In genomic region chr13:41358480-41359180, GRCm38 (mm10) we compare ENCODE assay signal across 8 mouse cellular contexts.
DNase-seq lines count a peak whose midpoint lies in the region; ATAC-seq and TF ChIP-seq lines count a peak whose summit lies in the region.

No protein-coding gene starts in this region.

- no peak for TF ChIP-seq CTCF in E14TG2a.4 (conservative IDR thresholded peaks at IDR 0.05; ENCODE audit: low read length)
- no peak for TF ChIP-seq CTCF in liver, embryonic 14.5 days (IDR thresholded peaks at IDR 0.05; ENCODE audit: low read depth)

- H3K27ac ChIP-seq in forebrain, embryonic 11.5 days (ENCODE audit: low read depth, low read length) = peak overlapping the region; percentile 90
- peak overlapping the region; percentile 95 for H3K27ac ChIP-seq in heart, embryonic 16.5 days (ENCODE audit: low read length)
- no peak overlapping the region for H3K27ac ChIP-seq in liver, embryonic 14.5 days
- H3K27ac ChIP-seq in stomach, embryonic 15.5 days = peak overlapping the region; percentile 93

- peak; percentile 98 for ATAC-seq in forebrain, embryonic 11.5 days (replicated peaks; ENCODE audit: low FRiP score)
- peak; percentile 99 for ATAC-seq in heart, embryonic 16.5 days (replicated peaks; ENCODE audit: extremely low read depth, insufficient read depth, low FRiP score)
- ATAC-seq in liver, embryonic 14.5 days (ENCODE audit: insufficient read depth) = peak; percentile 97
- ATAC-seq in stomach, embryonic 15.5 days (ENCODE audit: insufficient read depth, low FRiP score, low read depth) = peak; percentile 98

- H3K9me3 ChIP-seq in E14TG2a.4 (ENCODE audit: low read length) = no peaks in the 10 kb centered on the region
- H3K9me3 ChIP-seq in forebrain, embryonic 11.5 days (ENCODE audit: control insufficient read depth, low read length) = no peaks in the 10 kb centered on the region
- no peaks in the 10 kb centered on the region for H3K9me3 ChIP-seq in heart, embryonic 16.5 days (replicated peaks; ENCODE audit: control insufficient read depth, low read length)
- H3K9me3 ChIP-seq in liver, embryonic 14.5 days (ENCODE audit: control insufficient read depth, low read length) = no peaks in the 10 kb centered on the region
- no peaks in the 10 kb centered on the region for H3K9me3 ChIP-seq in stomach, embryonic 15.5 days

- H3K27me3 ChIP-seq in E14TG2a.4 (ENCODE audit: insufficient read depth, low read length) = peaks cover 61% of the 10 kb centered on the region
- no peaks in the 10 kb centered on the region for H3K27me3 ChIP-seq in forebrain, embryonic 11.5 days (ENCODE audit: control insufficient read depth, insufficient read depth, low read length)
- H3K27me3 ChIP-seq in heart, embryonic 16.5 days (ENCODE audit: control insufficient read depth, insufficient read depth, low read length) = no peaks in the 10 kb centered on the region
- H3K27me3 ChIP-seq in liver, embryonic 14.5 days (ENCODE audit: control insufficient read depth, insufficient read depth, low read length) = peaks cover 9% of the 10 kb centered on the region
- no peaks in the 10 kb centered on the region; the same call in 1 of the 2 replicates for H3K27me3 ChIP-seq in stomach, embryonic 15.5 days (replicated peaks)

- peak; percentile 88 for DNase-seq in c-Kit-positive CD71-positive TER-119-negative erythroid progenitor cells, embryonic 14.5 days (ENCODE audit: low read depth)
- DNase-seq in forebrain, embryonic 11.5 days (ENCODE audit: low spot score) = peak; percentile 96
- peak; percentile 97 to 98 for DNase-seq in kidney, postnatal 25 days
- DNase-seq in liver, embryonic 14.5 days (ENCODE audit: low read depth in 3 of 3, low spot score in 3 of 3) = peak; percentile 73 to 75 (median 74)
- peak; percentile 93 for DNase-seq in neural tube, embryonic 10.5 days (ENCODE audit: extremely low spot score, low spot score)

- under 1% methylated on average over 42 of the region's 42 CpGs for WGBS in forebrain, embryonic 11.5 days
- WGBS in heart, embryonic 16.5 days = under 1% methylated on average over 42 of the region's 42 CpGs
- WGBS in liver, embryonic 14.5 days (ENCODE audit: insufficient replicate concordance) = under 1% methylated on average over 42 of the region's 42 CpGs
- WGBS in stomach, embryonic 15.5 days = under 1% methylated on average over 42 of the region's 42 CpGs

- H3K4me3 ChIP-seq in E14TG2a.4 (replicated peaks; ENCODE audit: low read length) = peak overlapping the region; percentile 80
- H3K4me3 ChIP-seq in forebrain, embryonic 11.5 days (ENCODE audit: low read depth, low read length) = peak overlapping the region; percentile 43
- H3K4me3 ChIP-seq in heart, embryonic 16.5 days (ENCODE audit: low read length) = peak overlapping the region; percentile 75
- peak overlapping the region; percentile 33 to 56 for H3K4me3 ChIP-seq in liver, embryonic 14.5 days (ENCODE audit: insufficient read depth in 1 of 2, low read depth in 2 of 2, low read length in 2 of 2)
- peak overlapping the region; percentile 53 for H3K4me3 ChIP-seq in stomach, embryonic 15.5 days (replicated peaks)

- H3K9ac ChIP-seq in forebrain, embryonic 11.5 days (ENCODE audit: low read length) = peak overlapping the region; percentile 74
- H3K9ac ChIP-seq in heart, embryonic 16.5 days (ENCODE audit: low read length) = peak overlapping the region; percentile 87
- H3K9ac ChIP-seq in liver, embryonic 14.5 days (replicated peaks) = peak overlapping the region; percentile 2; the same call in 1 of the 2 replicates
- H3K9ac ChIP-seq in stomach, embryonic 15.5 days = peak overlapping the region; percentile 53

- peak overlapping the region; percentile 66 for H3K4me2 ChIP-seq in forebrain, embryonic 11.5 days (ENCODE audit: low read depth, low read length, severe bottlenecking)
- H3K4me2 ChIP-seq in heart, embryonic 16.5 days (ENCODE audit: low read depth, low read length) = peak overlapping the region; percentile 85
- H3K4me2 ChIP-seq in liver, embryonic 14.5 days (ENCODE audit: low read depth) = peak overlapping the region; percentile 72
- peak overlapping the region; percentile 67 for H3K4me2 ChIP-seq in stomach, embryonic 15.5 days

- TF ChIP-seq EP300 in liver, embryonic 14.5 days (IDR thresholded peaks at IDR 0.05; ENCODE audit: low read depth) = no peak

- H3K4me1 ChIP-seq in E14TG2a.4 (replicated peaks; ENCODE audit: low read depth, low read length) = peaks cover 18% of the 10 kb centered on the region
- peaks cover 16% of the 10 kb centered on the region; the same call in 1 of the 2 replicates for H3K4me1 ChIP-seq in forebrain, embryonic 11.5 days (replicated peaks; ENCODE audit: control insufficient read depth, insufficient read depth, low read length)
- H3K4me1 ChIP-seq in heart, embryonic 16.5 days (ENCODE audit: control insufficient read depth, insufficient read depth, low read length) = peaks cover 43% of the 10 kb centered on the region
- peaks cover 0 to 5% of the 10 kb centered on the region in 2 experiments; a peak in 1 of 4 replicates for H3K4me1 ChIP-seq in liver, embryonic 14.5 days (replicated peaks; ENCODE audit: control insufficient read depth in 2 of 2, insufficient read depth in 2 of 2, low read length in 1 of 2)
- H3K4me1 ChIP-seq in stomach, embryonic 15.5 days = peaks cover 5% of the 10 kb centered on the region; the same call in 1 of the 2 replicates

- H3K36me3 ChIP-seq in E14TG2a.4 (ENCODE audit: insufficient read depth, low read length) = no peaks in the 10 kb centered on the region
- no peaks in the 10 kb centered on the region for H3K36me3 ChIP-seq in forebrain, embryonic 11.5 days (ENCODE audit: control insufficient read depth, insufficient read depth, low read length)
- H3K36me3 ChIP-seq in heart, embryonic 16.5 days (ENCODE audit: control insufficient read depth, insufficient read depth) = no peaks in the 10 kb centered on the region
- no peaks in the 10 kb centered on the region for H3K36me3 ChIP-seq in liver, embryonic 14.5 days (replicated peaks; ENCODE audit: control insufficient read depth, insufficient read depth, low read depth)
- no peaks in the 10 kb centered on the region for H3K36me3 ChIP-seq in stomach, embryonic 15.5 days

Comparison
In these comparisons a context has a peak if more than half of its experiments do, and no peak if none do; other contexts are left out.
1. H3K9ac ChIP-seq: peak in every context shown above with its lines; median percentile 87 in heart, embryonic 16.5 days; 74 in forebrain, embryonic 11.5 days; 53 in stomach, embryonic 15.5 days; 2 in liver, embryonic 14.5 days.